Mouse (Mus musculus) heart, adult 11 months (tissue): ENCODE measurements around the gene Glb1l.

Source experiments
- DNase-seq: peaks from one replicate; pipeline ENCODE4 v3.0.0; 2022

Glb1l gene

DNA sequence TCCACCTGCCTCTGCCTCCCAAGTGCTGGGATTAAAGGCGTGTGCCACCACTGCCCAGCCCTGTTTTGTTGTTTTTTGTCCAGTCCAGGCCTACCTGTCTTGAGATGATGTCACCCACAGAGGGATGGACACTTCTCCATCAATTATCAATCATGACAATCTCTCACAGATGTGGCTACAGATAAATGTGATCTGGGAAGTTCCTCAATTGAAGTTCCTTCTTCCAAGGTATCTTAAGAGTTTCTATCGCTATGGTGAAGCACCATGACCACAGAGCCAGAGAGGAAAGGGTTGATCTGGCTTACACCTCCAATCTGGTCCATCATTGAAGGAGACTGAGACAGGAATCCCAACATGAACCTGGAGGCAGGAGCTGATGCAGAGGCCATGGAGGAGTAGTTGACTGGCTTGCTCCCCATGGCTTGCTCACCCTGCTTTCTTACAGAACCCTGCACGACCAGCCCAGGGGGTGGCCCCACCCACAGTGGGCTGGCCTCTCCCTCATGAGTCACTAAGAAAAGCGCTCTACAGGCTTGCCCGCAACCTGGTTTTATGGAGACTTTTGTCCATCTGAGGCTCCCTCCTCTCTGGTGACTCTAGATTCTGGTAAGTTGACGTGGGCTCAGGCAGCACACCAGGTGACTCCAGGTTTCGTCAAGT, 19.9 kb upstream of the Glb1l start:
- DNase-seq, result no peak

DNA sequence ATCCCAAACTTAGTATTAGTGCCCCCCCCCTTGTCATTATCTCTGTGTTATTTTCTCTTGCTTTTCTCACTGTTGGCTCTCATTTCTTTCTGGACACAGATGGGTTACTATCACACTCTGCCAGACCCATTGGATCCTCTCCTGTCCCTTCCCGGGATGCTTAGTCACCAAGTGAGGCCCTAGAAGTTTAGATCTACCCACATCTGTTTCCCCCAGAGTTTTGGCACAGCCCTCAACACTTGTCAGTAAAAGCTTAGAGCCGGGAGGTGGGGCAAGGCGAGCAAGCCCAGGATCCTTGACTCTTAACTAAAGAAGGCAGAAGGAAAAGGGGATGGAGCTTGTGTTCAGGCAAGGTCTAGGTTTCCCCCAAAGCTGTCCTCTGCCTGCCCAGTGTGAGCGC, 18.5 kb upstream of the Glb1l start:
- no peak for DNase-seq

DNA sequence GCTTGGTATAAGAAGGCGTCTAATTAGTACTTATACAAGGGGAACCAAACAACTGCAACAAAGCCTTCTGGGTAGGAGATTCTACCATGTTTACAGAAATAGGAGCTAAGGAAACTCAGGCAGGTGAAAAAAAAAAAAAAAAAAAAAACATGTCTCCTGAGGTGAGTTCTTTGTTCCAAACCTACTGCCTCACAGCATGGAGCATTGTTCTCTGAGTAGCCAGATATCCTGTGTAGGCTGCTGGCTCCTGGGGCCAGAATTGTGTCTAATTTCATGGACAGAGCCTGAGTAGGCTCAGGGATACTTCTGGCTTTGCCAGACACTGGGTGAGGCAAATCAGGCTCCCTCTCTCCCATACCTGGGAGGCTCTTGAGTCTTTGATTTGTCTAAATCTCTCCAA, 17.0 kb upstream of the Glb1l start:
- no peak for DNase-seq

DNA sequence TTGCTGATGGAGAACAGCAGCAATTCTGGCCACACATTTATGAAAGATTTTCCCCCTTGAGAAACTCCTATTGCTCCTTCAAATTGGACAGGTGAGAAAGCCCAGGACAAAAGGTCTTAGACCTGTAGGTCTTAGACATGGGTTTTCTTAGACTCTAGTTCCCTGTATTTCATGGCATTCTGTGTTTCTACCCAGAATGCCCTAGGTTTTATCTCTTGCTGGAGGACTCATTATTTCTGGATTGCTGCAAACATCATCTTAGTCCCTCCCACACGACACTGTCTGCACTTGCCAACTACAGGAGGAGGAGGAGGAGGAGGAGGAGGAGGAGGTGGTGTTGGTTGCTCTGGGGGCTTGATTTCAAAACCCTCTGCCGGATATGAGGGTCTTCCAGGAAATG, 15.5 kb upstream of the Glb1l start:
- DNase-seq, result no peak

DNA sequence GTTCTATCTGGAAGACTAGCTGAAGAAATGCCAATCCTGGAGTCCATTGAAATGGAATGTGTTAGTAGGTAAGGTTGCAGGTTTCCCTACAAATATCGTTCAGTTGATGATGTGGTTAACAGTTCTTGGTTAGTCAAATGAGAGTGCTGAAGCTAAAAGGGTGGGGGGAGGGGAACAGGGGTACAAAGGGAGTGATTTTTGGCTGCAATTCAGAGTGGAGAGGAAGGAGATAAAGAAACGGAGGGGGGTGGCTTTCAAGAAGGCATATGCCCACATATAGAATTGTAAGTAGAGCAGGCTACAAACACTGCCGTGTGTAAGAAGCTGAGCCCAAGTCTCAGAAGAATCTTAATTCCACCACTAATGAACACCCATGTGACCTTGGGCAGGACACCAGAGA, 14.9 kb upstream of the Glb1l start:
- DNase-seq, result no peak

DNA sequence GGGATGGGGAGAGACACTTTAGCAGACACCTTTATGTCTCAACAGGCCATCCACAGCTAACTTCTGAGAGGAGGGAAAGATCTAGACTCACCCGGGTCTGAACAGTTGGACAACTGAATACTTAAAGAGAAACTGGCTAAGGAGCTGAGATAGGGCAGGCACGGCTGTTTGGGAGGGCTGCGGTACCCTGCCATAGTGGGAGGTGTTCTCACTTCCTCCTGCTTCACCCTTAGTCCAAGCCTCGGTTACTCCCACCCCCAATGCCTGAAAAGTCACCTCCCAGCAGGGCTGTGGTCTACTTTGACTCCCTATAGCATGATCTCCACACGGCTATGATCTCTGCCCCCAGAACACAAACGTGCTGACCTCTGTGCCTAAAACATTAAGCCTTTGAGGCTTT, 12.9 kb upstream of the Glb1l start:
- no peak for DNase-seq

DNA sequence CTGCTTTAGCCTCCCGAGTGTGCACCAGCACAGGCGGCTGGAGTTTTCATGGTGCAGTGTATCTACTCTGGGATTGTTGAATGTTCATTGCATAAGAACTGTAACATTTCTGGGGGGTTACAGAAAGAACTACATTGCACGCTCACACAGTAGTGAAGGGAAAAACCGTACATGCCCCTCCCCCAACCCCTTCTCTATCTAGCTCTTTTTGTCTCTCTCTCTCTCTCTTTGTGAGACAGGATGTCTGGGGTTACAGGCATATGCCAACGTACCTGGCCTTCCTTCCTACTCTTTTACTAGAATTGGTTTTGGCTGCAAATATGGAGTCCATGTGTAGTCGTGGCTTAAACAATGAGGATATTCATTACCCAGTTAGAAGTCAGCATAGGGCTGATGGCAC, 12.3 kb upstream of the Glb1l start:
- DNase-seq, result no peak

DNA sequence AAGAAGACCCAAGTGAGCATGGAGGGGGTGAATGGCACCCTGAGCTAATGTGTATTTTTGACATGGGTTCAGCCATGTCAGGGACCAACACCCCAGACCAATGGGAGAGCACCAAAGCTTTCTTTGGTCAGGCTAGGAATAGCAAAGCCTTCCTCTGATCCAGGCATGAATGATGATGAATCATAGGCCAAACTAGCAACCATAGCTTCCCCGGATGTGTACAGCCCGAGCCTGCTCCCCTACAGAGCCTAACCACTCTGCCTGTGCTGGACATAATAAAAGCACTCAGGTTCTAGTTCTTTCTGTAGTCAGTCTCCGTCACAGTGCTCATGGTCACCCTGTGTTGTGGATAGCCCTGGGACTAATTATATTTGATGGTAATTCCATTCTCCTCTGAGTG, 10.9 kb upstream of the Glb1l start:
- DNase-seq, result no peak

DNA sequence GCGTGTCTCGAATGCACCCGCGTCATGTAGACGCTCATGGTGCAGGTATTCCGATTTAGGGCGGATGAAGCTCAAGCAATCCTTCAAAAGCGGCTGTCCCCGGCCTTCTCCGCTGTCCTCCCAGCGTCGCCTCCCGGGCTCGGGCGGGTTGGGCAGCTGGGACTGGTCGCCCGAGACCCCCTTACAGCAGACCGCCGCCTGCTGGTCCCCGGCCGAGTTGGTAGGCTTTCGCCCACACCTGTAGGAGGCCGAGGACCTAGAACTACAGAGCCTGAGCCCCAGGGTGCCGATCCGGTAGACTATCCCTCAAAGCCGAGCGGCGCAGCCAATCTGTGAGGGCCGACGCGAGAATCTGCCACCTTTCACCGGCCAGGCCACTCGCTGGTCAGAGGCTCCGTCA, 8.9 kb upstream of the Glb1l start, which contains the start of gene Tuba4a:
Tuba4a (minus strand) TSS at position 335 of the 400 bp plus-strand sequence.
- DNase-seq, result no peak

DNA sequence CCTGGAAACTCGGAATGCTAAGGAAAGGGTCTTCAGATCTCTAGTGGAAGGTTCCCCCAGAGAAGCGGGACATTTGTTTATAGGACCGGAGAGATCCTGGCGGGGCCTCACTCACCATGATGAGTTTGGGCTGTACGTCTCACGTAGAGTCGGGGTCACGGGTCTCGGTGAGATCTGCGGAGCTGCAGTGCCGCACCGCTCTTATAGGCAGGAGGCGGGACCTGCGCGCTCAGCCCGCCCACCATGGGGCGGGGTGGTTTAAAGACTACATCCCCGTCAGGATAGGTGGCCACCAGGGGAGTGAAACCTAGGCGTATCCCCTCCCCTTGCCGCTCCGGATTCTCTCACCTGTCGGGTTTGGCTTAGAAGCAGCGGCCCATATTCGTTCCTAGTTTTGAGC, 8.5 kb upstream of the Glb1l start:
- peak; percentile 99 for DNase-seq

DNA sequence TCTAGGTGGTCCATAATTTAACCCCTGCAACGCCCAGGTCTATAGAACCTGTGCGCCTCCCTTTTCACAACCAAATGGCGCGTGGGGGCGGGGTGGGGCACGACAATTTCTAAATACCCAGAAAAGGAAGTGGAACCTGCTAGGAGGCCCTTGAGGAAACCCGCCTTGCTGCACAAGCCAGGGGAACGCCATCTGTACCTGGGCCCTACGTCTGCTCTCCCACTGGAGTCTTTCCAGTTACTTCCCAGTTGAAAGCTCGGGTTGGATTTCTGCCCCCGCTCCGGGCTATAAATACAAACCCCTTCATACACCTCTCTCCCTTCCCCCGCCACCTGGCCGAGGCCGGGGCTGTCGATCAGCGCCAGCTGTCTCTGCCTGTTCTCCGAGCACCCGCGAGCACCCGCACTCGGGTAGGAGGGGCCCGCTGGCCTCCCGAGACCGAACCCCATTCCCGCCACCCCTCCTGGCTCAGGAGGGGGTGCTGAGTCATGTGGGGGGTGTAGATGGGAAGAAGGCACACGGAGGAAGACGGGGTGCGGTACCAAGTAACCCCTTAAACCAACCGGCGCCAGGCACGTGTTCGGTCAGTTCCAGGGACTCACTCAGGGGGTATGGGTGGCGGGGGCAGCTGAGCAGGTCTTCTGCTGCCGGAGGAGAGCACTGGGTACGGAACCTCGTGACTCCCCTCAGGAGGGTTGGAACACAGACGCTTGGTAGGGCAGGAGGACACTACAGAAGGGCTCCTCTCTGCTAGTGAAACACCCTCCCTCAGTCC, 7.8 kb upstream of the Glb1l start:
- DNase-seq, result peak; percentile 98

DNA sequence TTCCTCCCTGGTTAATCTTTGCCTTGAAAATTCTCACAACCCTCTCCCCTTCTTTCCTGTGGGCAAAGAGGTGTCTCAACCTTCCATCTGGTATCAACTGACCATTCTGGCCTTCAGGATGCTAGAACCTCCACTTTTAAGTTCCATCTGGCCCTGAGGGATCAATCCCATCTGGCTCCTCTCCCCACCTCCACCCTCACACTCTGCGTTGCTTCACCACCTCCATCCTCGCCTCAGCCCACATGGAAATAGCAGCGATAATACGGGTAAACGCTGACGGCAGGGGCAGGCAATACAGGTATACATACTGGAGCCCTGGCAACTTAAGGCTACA, 7.2 kb upstream of the Glb1l start:
- DNase-seq, result no peak

DNA sequence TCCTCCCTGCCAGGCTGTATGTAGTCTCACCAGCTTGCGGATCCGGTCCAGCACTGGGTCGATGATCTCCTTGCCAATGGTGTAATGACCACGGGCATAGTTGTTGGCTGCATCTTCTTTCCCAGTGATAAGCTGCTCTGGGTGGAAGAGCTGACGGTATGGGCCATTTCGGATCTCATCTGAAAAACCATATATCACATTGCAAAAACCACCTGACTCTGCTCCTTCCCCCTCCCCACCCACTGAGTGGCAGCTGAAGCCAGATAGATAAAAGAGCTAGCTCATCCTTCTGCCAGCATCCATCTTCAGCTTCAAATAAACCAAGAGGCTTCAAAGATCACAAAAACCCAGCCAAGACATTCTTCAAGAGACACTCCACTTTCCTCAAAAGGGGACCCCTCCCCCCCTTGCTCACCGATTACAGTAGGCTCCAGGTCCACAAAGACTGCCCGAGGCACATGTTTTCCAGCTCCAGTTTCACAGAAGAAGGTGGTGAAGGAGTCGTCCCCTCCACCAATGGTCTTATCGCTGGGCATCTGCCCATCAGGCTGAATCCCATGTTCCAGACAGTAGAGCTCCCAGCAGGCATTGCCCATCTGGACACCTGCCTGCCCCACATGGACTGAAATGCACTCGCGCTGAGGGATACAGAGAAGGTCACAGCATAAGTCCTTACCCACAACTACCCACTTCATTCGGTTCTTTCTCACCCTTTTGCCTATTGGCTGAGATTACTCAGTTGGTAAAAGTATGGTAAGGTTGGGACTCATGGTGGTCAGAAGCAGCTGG, 6.4 kb upstream of the Glb1l start:
- DNase-seq, result peak; percentile 98

DNA sequence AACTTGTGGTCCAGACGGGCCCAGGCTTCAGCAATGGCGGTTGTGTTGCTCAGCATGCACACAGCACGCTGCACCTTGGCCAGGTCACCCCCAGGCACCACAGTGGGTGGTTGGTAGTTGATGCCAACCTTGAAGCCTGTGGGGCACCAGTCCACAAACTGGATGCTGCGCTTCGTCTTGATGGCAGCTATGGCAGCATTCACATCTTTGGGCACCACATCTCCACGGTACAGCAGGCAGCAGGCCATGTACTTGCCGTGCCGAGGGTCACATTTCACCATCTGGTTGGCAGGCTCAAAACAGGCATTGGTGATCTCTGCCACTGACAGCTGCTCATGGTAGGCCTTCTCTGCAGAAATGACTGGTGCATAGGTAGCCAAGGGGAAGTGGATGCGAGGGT, 5.2 kb upstream of the Glb1l start:
- peak; percentile 92 for DNase-seq

DNA sequence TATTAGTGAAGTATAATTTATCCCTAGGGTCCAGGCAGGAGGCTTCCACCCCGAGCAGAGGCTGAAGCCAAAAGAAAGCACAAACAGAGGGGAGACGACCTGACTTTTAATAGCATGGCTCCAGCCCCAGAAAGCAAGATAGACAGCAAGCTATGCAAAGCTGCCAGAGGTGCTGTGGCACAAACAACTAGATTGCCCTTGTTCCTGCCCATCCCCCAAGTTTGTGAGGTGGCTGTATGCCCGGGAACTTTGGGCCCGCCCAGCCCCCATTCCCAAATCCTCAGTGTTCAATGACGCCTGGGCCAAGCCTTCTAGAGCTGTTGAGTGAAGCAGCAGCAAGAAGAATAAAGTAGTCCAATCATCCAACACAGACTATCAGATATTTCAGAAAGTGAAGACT, 4.3 kb upstream of the Glb1l start:
- DNase-seq, result peak; percentile 96

DNA sequence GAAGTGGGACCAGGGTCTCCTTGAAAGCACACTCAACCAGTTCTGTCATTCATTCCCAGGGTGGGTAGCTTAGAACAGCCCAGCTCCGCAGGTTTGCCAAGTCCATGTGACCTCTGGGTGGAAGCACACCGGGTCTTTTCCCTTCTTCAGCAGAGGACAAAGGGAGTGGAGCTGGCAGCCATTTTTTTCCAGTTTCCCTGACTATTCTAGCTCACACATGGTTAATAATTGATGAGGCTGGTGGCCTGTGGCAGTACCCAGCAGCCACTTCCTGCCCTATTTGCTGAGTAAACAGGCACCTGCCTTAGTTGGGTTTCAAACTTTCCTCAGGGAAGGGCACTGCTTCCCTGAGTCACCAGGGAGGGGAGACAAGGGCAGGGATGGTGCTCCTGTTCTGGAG, 3.8 kb upstream of the Glb1l start:
- DNase-seq, result peak; percentile 93

DNA sequence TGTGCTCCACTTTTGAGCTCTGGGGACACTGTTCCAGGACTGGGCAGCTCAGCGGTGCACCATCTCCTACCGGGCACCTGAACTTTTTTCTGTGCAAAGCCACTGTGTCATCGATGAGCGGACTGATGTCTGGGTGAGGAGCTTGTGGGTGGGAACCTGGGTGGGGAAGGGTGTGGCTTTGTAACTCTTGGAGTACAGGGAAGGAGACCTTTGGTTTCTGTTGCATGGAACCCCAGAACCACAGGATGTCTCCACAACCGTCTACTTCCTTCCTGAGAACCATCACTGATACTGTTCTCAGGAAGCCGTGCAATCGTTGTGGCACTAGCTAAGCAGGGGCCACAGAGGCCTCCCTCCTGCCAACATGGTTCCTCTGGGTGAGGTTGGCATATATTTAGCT, 2.5 kb upstream of the Glb1l start:
- peak; percentile 91 for DNase-seq

DNA sequence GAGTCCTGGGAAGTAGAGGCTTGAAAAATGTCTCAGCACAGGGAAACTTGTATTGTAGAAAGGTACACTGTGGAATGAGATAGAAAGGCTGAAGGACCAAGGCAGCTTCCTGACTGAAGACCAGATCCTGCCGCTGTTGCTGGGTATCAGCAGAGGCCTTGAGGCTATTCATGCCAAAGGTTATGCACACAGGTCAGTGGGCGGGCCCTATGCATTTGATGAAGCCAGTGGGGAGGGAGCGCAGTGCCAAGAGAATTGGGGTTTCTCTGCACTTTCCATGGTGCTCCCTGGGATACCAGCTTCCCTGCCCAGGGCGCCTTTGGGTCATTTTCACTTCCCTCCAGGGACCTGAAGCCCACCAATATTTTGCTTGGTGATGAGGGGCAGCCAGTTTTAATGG, 1.9 kb upstream of the Glb1l start:
- DNase-seq, result no peak

DNA sequence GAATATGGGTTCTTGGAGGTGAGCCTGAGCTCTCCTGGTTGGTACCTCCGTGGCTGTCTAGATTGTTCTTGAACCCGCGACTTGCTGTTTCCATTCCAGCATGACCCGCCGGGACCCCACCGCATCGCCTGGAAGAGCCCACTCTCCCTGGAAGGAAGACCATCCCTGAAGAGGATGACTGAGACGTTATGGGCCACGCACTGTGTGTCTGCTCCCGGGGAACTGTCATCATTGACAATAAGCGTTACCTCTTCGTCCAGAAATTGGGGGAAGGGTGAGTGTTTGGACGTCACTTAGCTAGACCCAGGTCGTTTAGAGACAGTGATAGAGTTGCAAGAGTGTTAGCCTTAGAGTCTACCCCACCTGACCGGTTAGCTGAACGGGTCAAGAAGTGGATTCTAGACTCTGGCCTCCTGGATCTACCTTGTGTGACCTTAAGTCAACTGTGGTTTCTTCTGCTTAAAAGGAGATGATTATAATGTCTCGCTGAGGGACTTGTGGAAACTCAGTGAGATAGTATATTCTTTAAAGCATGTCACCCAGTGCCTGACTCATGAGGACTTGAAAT, 612 bp upstream of the Glb1l start:
- no peak for DNase-seq

DNA sequence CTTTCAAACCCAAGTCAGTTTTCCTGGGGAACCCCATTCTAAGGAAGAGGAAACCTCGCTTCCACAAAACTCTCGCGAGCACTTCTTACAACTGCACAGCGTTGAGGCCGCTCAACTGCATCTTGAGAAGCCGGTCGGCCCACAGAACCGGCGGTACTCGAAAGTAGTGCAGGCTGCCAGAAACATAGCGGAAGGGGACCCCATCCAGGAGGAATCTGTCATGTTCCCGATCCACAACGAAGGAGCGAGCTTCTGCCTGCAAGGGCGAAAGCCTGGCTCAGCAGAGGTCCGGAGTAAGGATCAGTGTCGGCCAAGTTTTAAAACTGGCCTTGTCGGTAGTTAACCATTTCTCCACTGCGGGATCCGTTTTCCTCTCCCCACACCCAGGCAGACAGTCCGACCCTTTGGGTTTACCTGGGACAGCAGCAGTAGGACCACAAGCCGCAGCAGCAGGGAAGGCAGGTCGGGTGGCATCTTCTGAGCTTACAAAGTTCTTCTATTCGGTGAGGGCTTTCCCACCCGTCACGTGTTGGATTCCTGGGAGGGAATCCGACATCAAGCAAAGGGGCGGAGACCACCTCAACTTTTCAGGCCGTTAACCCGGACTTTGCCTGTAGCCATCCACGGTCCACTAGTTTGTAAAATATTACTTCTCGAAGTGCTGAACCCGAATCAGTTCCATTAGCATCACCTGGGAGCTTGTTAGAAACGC, 1.5 kb downstream of the Glb1l start:
- peak; percentile 96 for DNase-seq

DNA sequence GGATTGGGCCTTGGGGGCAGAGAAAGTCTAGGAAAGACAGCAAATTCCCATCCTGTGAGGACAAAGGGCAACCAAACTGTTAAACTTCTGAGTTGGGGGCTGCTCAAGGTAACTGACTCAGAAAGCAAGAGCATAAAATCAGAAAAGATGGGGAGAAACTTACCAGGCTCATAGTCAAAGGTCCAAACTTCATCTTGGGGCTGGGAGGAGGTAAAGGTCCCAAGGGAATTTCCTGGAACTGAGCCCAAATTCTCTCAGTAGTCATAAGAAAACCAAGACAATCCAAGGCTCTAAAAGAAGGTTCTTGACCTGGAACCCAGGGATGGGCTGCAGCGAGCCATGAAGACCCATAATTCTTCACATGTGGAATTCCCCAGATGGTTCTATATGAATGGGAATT, 9.4 kb downstream of the Glb1l start:
- no peak for DNase-seq

DNA sequence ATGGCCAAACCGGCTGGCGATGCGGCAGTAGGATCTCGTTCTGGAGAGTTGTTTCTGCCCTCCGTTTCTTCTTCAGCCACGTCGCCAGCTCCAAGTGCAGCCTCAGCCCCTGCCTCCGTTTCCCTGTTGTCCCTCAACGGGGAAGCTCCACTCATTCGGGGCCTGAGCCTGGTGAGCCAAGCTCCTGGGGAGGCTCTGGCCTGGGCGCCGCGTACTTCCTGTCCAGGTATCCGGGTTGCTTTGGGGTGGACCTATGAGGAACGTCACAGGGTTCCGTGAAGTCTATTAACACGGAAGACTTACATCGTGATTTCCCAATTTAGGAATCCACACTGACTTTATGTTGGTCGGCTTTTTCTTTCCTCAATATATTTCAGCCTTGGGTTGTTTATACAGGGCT, 18.2 kb downstream of the Glb1l start:
- DNase-seq, result peak; percentile 96
